In genomic region chr17:4229969-4230368, GRCm38 (mm10) we compare ENCODE assay signal across 20 mouse cellular contexts.
"Had no signal": no experiment of that assay in that cellular context is flagged by ENCODE, and none has a peak within 500 bp of the region (broad histone marks: within the 10 kb centered on the region; RNA-seq: fewer than 3 reads in every experiment).

No protein-coding gene starts in this region.

- H3K36me3 ChIP-seq: liver, embryonic 13.5 days; liver, embryonic 15.5 days; lung, embryonic 15.5 days; midbrain, embryonic 13.5 days; neural tube, embryonic 12.5 days had no signal

- H3K9me3 ChIP-seq: liver, embryonic 13.5 days; liver, embryonic 15.5 days; lung, embryonic 15.5 days; megakaryocyte, embryonic 14.5 days; midbrain, embryonic 13.5 days; neural tube, embryonic 12.5 days had no signal

- H3K27me3 ChIP-seq: liver, embryonic 13.5 days; liver, embryonic 15.5 days; lung, embryonic 15.5 days; megakaryocyte, embryonic 14.5 days; midbrain, embryonic 13.5 days; neural tube, embryonic 12.5 days had no signal

- H3K9ac ChIP-seq: liver, embryonic 13.5 days; liver, embryonic 15.5 days; liver, postnatal 0 days; lung, embryonic 15.5 days; midbrain, embryonic 13.5 days; neural tube, embryonic 12.5 days had no signal

- H3K4me3 ChIP-seq: liver, embryonic 13.5 days; liver, embryonic 15.5 days; lung, embryonic 15.5 days; megakaryocyte, embryonic 14.5 days; midbrain, embryonic 13.5 days; neural tube, embryonic 12.5 days had no signal

- H3K4me2 ChIP-seq: liver, embryonic 13.5 days; liver, embryonic 15.5 days; lung, embryonic 15.5 days; midbrain, embryonic 11.5 days; midbrain, embryonic 13.5 days; neural tube, embryonic 12.5 days had no signal

- ATAC-seq: liver, postnatal 0 days; lung, postnatal 0 days; midbrain, embryonic 13.5 days; midbrain, embryonic 16.5 days had no signal

- H3K4me1 ChIP-seq: liver, embryonic 13.5 days; liver, embryonic 15.5 days; lung, embryonic 15.5 days; neural tube, embryonic 12.5 days had no signal

- DNase-seq: liver, embryonic 13.5 days; liver, postnatal 0 days; lung, adult 2 months; lung, postnatal 14 days; lung, postnatal 36 days; right cerebral cortex, postnatal 25 days; right cerebral cortex, postnatal 4 days; spleen, adult 18-20 months; thymus, adult 18-20 months; thymus, postnatal 14 days; thymus, postnatal 36 days had no signal

- H3K27ac ChIP-seq: liver, embryonic 13.5 days; liver, embryonic 15.5 days; lung, embryonic 15.5 days; macrophage; midbrain, embryonic 13.5 days; neural tube, embryonic 12.5 days had no signal
